Mouse (Mus musculus) right cerebral cortex, postnatal 36 days (tissue): Measurements from ENCODE around the gene Atl1.

ENCODE experiments used
- DNase-seq, 2 experiments: peaks; one replicate each; pipeline ENCODE4 v3.0.0; 2022; ENCODE audit warnings: low spot score in 2 of 2, mixed read lengths in 1 of 2

Atl1 gene

DNA sequence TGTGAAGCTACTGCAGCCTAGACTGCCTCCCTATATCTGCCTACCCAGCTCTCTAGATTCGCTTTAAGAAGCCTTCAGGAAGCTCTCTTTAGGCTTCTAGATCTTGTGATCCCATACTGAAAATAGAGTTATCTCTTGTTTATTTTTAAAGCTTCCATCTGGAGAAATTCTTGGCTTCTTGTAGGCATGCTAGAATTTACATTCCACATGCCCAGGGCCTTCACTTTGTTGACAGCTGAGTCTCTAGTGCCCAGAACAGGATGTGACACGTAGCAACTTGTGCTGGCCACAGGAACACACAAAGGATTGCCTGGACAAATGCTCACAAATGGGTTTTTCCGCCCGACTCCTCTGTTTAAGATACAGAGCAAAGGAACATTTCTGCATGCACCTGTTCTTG is 123.5 kb downstream of the Atl1 start:
- DNase-seq: peak in 1 of 2 experiments; percentile 28
